Mouse (Mus musculus) forebrain, postnatal 0 days (tissue): ENCODE results near the gene Skp2. TPM values are rescaled to one million over a fixed set of nuclear protein-coding genes. Genes with fewer than 3 reads are reported as not detected.

ENCODE experiments used
- ATAC-seq: fragments of 200-750 bp; cut with Nextera tagmentation; 2 replicates; pipeline ENCODE4 v1.8.0; 2017; ENCODE audit warnings: mild to moderate bottlenecking, moderate library complexity
- DNase-seq: peaks from one replicate; pipeline ENCODE4 v3.0.0-alpha.2; 2015
- H3K27ac ChIP-seq: fragments of 300-500 bp; sonication (generic); 2 replicates; pipeline ENCODE4 v1.5.1; 2014; ENCODE audit warnings: low read depth, mild to moderate bottlenecking, antibody characterized with exemption, low read length, moderate library complexity, mixed read lengths
- H3K27me3 ChIP-seq: fragments of 300-500 bp; sonication (generic); 2 replicates; pipeline ENCODE4 v1.6.1; 2014; ENCODE audit warnings: mild to moderate bottlenecking, low read length, mixed read lengths; ENCODE audit not compliant: insufficient read depth
- H3K36me3 ChIP-seq: fragments of 300-500 bp; sonication (generic); 2 replicates; pipeline ENCODE4 v1.6.1; 2014; ENCODE audit warnings: mild to moderate bottlenecking, moderate library complexity; ENCODE audit not compliant: insufficient read depth
- H3K4me1 ChIP-seq: fragments of 300-500 bp; sonication (generic); 2 replicates; pipeline ENCODE4 v1.6.1; 2014; ENCODE audit warnings: antibody characterized with exemption; ENCODE audit not compliant: insufficient read depth
- H3K4me2 ChIP-seq: fragments of 300-500 bp; sonication (generic); 2 replicates; pipeline ENCODE4 v1.6.1; 2014; ENCODE audit warnings: low read depth, mild to moderate bottlenecking, moderate library complexity
- H3K4me3 ChIP-seq: fragments of 300-500 bp; sonication (generic); 2 replicates; pipeline ENCODE4 v1.5.1; 2014; ENCODE audit warnings: low read depth, low read length, mixed read lengths
- H3K9ac ChIP-seq: fragments of 300-500 bp; sonication (generic); 2 replicates; pipeline ENCODE4 v1.6.1; 2014; ENCODE audit warnings: mild to moderate bottlenecking
- H3K9me3 ChIP-seq: fragments of 300-500 bp; sonication (generic); 2 replicates; pipeline ENCODE4 v1.6.1; 2016; ENCODE audit warnings: low read length
- CTCF ChIP-seq: sonication (generic); IDR thresholded peaks from 2 replicates; pipeline ENCODE4 v1.5.1; 2016; ENCODE audit warnings: antibody characterized with exemption, control low read depth, low read depth
- WGBS: fragments of 180-500 bp; shearing (Covaris S2); extraction: QIAGEN DNeasy Blood & Tissue Kit; methylation state at CpG from one replicate; pipeline ENCODE4 v1.1.7; 2014; 5-methylcytosine and 5-hydroxymethylcytosine counted together
- polyA plus RNA-seq: library from polyadenylated mRNA; unstranded; fragments of >200 nt; fragmentation: Nextera tagmentation; extraction: Ambion mirVana; gene quantifications from 2 replicates; pipeline ENCODE4 v1.2.1, GENCODE M21; 2015
- total RNA-seq: library from RNA; depleted of rRNA; stranded (reverse); fragments of >200 nt; gene quantifications from 2 replicates; pipeline ENCODE4 v1.2.3, GENCODE M21; 2014

Gene Skp2
- total and polyA plus RNA-seq, 2 experiments from 2014 or later = 9.5 to 11.0 TPM

DNA sequence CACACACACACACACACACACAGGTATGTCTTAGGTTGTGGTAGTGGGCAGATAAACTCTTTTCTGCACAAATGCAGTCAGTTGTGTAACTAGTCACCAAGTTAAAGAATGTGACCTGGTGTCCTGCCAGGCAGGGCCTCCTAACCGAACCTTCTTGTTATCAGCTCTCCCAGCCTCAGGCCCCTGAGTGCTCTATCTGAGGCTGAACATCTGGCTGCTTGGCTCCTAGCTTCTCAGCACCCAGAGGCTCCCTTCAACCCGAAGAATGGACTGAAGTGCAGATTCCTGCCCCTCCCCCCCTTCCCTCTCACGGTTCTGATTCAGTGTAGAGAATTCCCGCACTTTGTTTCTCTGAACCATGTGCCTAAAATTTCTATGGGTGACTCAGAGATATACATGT is 80.6 kb downstream of the Skp2 start:
- WGBS = 24% methylated on average over 4 of the region's 4 CpGs
- no peak overlapping the region for H3K4me2 ChIP-seq
- ATAC-seq (no peak), DNase-seq (no peak)
- H3K4me1 ChIP-seq = no peaks in the 10 kb centered on the region; the same call in 1 of the 2 replicates
- TF ChIP-seq CTCF = no peak
- H3K27ac ChIP-seq = no peak overlapping the region
- H3K4me3 ChIP-seq = no peak overlapping the region
- no peaks in the 10 kb centered on the region for H3K9me3 ChIP-seq
- no peak overlapping the region for H3K9ac ChIP-seq
- H3K36me3 ChIP-seq = no peaks in the 10 kb centered on the region
- H3K27me3 ChIP-seq = no peaks in the 10 kb centered on the region

- no peaks in the 10 kb centered on the region for H3K36me3 ChIP-seq
- H3K4me1 ChIP-seq = no peaks in the 10 kb centered on the region; the same call in 1 of the 2 replicates
- H3K4me2 ChIP-seq = no peak overlapping the region
- H3K27ac ChIP-seq = no peak overlapping the region
- no peaks in the 10 kb centered on the region for H3K9me3 ChIP-seq
- no peaks in the 10 kb centered on the region for H3K27me3 ChIP-seq
- no peak overlapping the region for H3K4me3 ChIP-seq
- no peak for TF ChIP-seq CTCF
- DNase-seq (no peak), ATAC-seq (no peak)
- no peak overlapping the region for H3K9ac ChIP-seq
- WGBS = 22% methylated on average over 2 of the region's 2 CpGs
Observed at GRCm38 (mm10) chr15:9074139-9074538, 81.1 kb downstream of the Skp2 start.

DNA sequence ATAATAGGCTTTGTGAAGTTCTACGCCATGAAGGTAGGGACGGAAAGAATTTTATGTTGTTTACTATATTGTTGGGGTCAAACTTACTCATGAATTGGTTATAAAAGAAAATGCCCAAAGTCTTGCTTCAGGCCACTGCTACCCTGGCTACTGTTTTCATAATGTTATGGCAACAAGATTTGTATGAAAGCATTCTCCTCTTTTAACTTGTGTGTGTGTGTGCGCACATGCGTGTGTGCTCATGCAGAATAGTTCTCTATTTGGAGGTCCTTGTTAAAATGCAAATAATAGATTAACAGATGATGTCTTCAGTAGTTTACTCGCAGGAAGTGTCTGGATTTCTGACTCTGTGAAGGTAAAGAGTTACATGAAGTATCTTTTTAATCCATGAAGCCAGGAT is 81.5 kb downstream of the Skp2 start:
- Histone ChIP-seq H3K27ac (no peak overlapping the region), H3K4me1 (no peaks in the 10 kb centered on the region; the same call in 1 of the 2 replicates), H3K27me3 (no peaks in the 10 kb centered on the region), H3K4me2 (no peak overlapping the region), H3K36me3 (no peaks in the 10 kb centered on the region), H3K9ac (no peak overlapping the region), H3K9me3 (no peaks in the 10 kb centered on the region), H3K4me3 (no peak overlapping the region)
- DNase-seq = no peak
- 66% methylated on average over 5 of the region's 5 CpGs for WGBS
- TF ChIP-seq CTCF = no peak
- no peak for ATAC-seq

GRCm38 (mm10) chr15:9073067-9073608 is 82.1 kb downstream of the Skp2 start:
- 55% methylated on average over 12 of the region's 12 CpGs for WGBS
- H3K4me1 ChIP-seq = no peaks in the 10 kb centered on the region; the same call in 1 of the 2 replicates
- ATAC-seq = no peak

DNA sequence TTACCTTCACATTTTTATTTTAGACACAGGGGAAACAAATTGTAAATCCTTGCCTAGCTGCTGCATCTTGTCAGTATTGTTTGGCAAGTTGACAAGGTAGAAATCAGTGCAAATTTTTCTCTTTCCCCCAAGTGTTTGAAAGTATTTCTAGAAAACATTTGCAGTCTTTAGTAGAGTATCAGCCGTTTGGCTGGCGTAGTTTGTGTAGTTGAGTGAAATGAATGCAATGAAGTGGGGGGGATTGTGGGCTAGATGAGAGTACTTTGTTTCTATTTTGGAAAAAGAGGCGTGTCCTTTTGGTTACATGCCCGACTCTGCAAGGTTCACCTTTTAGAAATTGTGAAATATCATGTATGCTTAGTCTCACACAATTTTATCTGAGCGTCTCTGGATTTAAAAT is 82.6 kb downstream of the Skp2 start:
- Histone ChIP-seq H3K27me3 (no peaks in the 10 kb centered on the region), H3K9ac (no peak overlapping the region), H3K4me1 (no peaks in the 10 kb centered on the region; the same call in 1 of the 2 replicates), H3K9me3 (no peaks in the 10 kb centered on the region), H3K27ac (no peak overlapping the region), H3K4me3 (peak overlapping the region; percentile 90), H3K4me2 (peak overlapping the region; percentile 87), H3K36me3 (no peaks in the 10 kb centered on the region)
- no peak for DNase-seq
- ATAC-seq = no peak
- 19% methylated on average over 5 of the region's 5 CpGs for WGBS
- TF ChIP-seq CTCF = no peak

More at GRCm38 (mm10) chr15:9073067-9073608, 82.1 kb downstream of the Skp2 start:
- Histone ChIP-seq H3K4me2 (peak overlapping the region; percentile 87), H3K9ac (no peak overlapping the region), H3K4me3 (no peak overlapping the region), H3K9me3 (no peaks in the 10 kb centered on the region), H3K36me3 (no peaks in the 10 kb centered on the region), H3K27ac (no peak overlapping the region), H3K27me3 (no peaks in the 10 kb centered on the region)
- TF ChIP-seq CTCF = no peak
- DNase-seq = no peak

GRCm38 (mm10) chr15:9071556-9072544 is 83.4 kb downstream of the Skp2 start:
- peak overlapping the region; percentile 89 for H3K9ac ChIP-seq
- H3K4me1 ChIP-seq = no peaks in the 10 kb centered on the region; the same call in 1 of the 2 replicates
- DNase-seq (peak; percentile 41), ATAC-seq (peak; percentile 61)
- H3K27ac ChIP-seq = peak overlapping the region; percentile 88
- no peaks in the 10 kb centered on the region for H3K36me3 ChIP-seq
- H3K27me3 ChIP-seq = no peaks in the 10 kb centered on the region
- H3K4me3 ChIP-seq = peak overlapping the region; percentile 90
- TF ChIP-seq CTCF = peak; percentile 9; the same call in 1 of the 2 replicates
- WGBS = 4% methylated on average over 65 of the region's 66 CpGs
- no peaks in the 10 kb centered on the region for H3K9me3 ChIP-seq
- peak overlapping the region; percentile 87 for H3K4me2 ChIP-seq
